Mouse (Mus musculus) adrenal gland, postnatal 25 days (tissue): ENCODE results near the gene Eef2. TPM values are rescaled to one million over a fixed set of nuclear protein-coding genes. Genes with fewer than 3 reads are reported as not detected.
"Not testable (repeated sequence)": the region's sequence is repeated elsewhere in the genome, so short reads cannot be mapped to it uniquely, and the experiment has no call there.

ENCODE experiments used
- DNase-seq: peaks from one replicate; pipeline ENCODE4 v3.0.0; 2021; ENCODE audit warnings: mixed read lengths
- total RNA-seq: library from RNA; stranded (reverse); gene quantifications from 2 replicates; pipeline ENCODE4 v1.2.3, GENCODE M21; 2021

The Eef2 gene
- total RNA-seq, 1 experiment from 2014 or later = 1,572 TPM

- DNase-seq = no peak
These were observed 25.7 kb downstream of the Eef2 start, which contains the start of gene Nmrk2 for GRCm38 (mm10) chr10:81201807-81202758. Gene Nmrk2 (minus strand): TSS chr10:81202051.

DNA sequence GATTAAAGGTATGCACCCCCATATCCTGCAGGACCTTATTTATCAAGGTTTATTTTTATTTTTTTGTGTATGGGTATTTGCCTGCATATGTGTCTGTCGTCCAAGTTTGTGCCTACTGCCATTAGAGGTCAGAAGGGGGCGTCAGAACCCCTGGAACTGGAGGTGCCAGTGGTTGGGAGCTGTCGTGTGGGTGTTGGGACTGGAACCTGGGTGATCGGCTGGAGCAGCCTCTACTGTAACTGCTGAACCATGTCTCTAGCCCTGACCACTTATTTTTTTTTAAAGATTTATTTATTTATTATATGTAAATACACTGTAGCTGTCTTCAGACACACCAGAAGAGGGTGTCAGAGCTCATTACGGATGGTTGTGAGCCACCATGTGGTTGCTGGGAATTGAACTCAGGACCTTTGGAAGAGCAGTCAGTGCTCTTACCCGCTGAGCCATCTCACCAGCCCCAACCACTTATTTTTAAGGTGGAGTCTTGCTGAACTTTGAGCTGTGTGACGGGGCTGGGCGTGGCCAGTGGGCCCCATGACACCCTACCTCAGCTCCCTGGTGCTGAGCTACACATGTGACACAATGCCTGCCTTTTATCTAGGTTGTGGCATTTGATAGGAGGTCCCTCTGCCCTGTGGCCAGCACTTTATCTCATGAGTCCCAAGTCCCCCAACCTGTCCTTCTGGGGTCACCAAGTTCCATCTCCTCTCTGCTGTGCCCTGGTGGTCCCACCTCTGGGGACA lies 26.7 kb downstream of the Eef2 start:
- DNase-seq = no peak

DNA sequence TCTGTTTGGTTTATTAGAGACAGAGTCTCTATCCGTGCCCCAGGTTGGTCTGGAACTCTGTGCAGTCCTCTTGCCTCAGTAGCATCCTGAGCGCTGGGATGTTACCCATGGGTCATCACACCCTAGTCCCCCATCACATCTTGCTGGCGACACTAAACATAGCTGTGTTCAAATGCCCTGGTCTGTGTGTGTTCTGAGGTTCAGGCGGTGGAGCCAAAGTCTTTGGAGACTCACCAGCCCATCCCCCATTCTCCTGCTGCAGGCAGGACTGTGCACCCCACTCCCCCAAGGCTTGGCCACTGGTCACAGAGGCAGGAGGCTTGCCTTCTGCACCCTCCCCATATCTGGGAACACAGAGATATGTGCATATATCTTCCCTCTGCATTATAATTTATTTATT lies 27.7 kb downstream of the Eef2 start:
- DNase-seq = no peak

DNA sequence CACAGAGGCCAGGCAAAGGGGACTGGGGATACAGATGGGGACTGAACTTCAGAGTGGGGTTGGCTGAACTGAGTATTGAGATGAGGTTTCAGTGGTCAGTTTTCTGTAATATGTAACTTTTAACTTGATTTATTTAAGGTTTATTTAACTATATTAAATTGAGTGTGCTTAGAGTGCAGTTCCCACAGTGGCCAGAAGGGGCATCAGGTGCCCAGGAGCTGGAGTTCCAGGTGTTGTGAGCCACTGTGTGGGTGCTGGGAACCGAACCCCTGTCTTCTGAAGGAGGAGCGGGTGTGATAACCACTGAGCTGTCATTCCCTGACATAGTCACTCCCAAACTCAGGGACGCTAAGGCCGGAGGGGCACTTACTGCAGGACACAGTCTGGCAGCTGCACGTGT lies 33.7 kb downstream of the Eef2 start:
- DNase-seq = no peak

DNA sequence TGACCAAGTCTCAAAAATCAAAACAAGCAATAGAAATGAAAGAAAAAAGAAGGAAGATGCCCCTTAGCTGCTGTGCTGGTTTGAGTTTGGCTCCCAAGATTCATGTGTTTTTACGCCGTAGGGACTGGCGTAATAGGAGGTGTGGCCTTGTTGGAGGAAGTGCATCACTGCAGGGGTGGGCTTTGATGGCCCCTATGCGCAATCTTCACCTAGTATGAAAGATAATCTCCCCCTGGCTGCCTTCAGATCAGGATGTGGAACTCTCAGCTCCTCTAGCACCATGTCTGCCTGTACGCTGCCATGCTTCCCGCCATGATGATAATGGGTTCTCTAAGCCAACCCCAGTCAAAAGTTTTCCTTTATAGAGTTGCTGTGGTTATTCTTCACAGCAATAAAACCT lies 39.8 kb downstream of the Eef2 start:
- DNase-seq = no peak

- no peak for DNase-seq
These were observed 40.4 kb downstream of the Eef2 start for GRCm38 (mm10) chr10:81216810-81217209.

- DNase-seq = not testable (repeated sequence)
These were observed 40.8 kb downstream of the Eef2 start for GRCm38 (mm10) chr10:81217267-81217666.

GRCm38 (mm10) chr10:81217964-81218363 lies 41.5 kb downstream of the Eef2 start:
- DNase-seq = peak; percentile 73

- DNase-seq = no peak
These were observed 45.1 kb downstream of the Eef2 start for GRCm38 (mm10) chr10:81221402-81222015.

DNA sequence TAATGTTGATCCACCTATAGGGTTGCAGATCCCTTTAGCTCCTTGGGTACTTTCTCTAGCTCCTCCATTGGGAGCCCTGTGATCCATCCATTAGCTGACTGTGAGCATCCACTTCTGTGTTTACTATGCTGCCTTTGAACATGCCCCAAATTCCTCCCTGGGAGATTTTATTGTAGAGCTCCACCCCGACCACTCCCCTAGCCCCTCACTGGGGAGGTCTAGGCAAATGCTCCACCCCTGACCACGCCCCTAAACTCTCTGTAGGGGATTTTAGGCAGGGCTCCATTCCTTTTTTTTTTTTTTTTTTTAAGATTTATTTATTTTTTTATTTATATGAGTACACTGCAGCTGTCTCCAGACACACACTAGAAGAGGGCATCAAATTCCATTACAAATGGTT lies 47.3 kb downstream of the Eef2 start:
- DNase-seq = not testable (repeated sequence)

- DNase-seq = no peak
These were observed 53.5 kb downstream of the Eef2 start for GRCm38 (mm10) chr10:81229735-81230437.

DNA sequence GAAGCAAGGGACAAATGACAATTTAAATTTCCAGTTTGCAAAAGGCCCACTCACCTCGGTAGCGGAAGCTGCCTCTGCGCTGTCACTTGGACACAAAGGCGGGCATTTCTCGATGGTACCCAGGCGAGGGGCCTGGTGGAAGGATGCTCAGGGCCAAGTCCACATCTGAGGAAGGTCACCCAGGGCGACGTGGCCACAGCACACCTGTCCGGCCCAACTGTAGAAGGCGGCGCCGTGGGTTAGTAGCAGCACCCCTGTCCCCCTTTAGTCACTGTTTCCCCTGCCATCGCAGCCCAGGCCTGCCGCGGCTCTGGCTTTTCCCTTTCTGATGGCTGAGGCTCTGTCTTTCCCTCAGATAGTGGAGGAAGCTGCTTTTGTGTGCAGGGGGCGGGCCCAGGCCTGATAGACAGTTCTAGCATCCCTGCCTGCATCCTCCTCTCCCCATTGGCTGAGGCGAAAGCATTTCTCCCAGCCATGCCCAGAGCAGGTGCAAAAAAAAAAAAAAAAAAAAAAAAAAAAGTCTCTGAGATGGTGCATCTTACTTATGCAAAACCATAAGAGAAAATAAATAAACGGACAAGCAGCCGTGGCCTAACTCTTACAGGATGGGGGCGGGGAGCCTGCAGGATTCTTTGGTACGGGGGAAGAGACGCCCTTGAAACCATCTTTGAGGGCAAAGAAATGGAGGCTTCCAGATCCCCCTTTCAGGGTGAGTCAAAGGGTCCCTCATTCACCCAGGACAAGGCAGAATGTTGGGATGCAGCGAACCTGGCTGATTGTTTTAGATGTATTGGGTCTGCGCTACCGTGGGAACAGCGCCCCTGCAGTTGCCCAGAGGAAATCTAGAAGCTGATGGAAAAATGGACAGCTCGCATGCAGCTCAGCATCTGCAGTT lies 54.3 kb downstream of the Eef2 start, which contains the start of gene Atcay:
Gene Atcay, minus strand, starts transcription at position 396 of the 895 bp plus-strand sequence.
- no peak for DNase-seq

- DNase-seq = no peak
These were observed 55.0 kb downstream of the Eef2 start for GRCm38 (mm10) chr10:81231436-81231835.

Other genes with a start within 250 kb of the Eef2 start
- gene Gadd45b, start 246.6 kb upstream of the Eef2 start, total RNA-seq = 15.3 and 15.4 TPM in 2 replicates
- 4.5 and 7.8 TPM in 2 replicates for gene Gng7, start 161.7 kb upstream of the Eef2 start, total RNA-seq
- 1.9 and 2.9 TPM in 2 replicates for gene Diras1, start 151.0 kb upstream of the Eef2 start, total RNA-seq
- 45.1 and 80.7 TPM in 2 replicates for gene Slc39a3, start 139.2 kb upstream of the Eef2 start, total RNA-seq
- gene Sgta, start 116.5 kb upstream of the Eef2 start, total RNA-seq = 198 and 223 TPM in 2 replicates
- gene Thop1, start 106.6 kb upstream of the Eef2 start, total RNA-seq = 54.3 and 80.2 TPM in 2 replicates
- gene Creb3l3, start 77.8 kb upstream of the Eef2 start, total RNA-seq = 1.6 and 2.7 TPM in 2 replicates
- gene Map2k2, start 70.7 kb upstream of the Eef2 start, total RNA-seq = 182 and 184 TPM in 2 replicates
- 72.8 and 96.8 TPM in 2 replicates for gene Zbtb7a, start 41.4 kb upstream of the Eef2 start, total RNA-seq
- gene Pias4, start 8.7 kb upstream of the Eef2 start, total RNA-seq = 33.1 and 36.9 TPM in 2 replicates
- gene Dapk3, start 6.4 kb downstream of the Eef2 start, total RNA-seq = 70.8 and 76.5 TPM in 2 replicates
- gene 4930442H23Rik, start 7.2 kb downstream of the Eef2 start, total RNA-seq = not detected in 2 replicates
- gene Nmrk2, start 25.4 kb downstream of the Eef2 start, total RNA-seq = not detected in 2 replicates
- gene Atcay, start 54.2 kb downstream of the Eef2 start, total RNA-seq = 1.0 and 2.8 TPM in 2 replicates
- 14.0 and 22.3 TPM in 2 replicates for gene Zfr2, start 56.5 kb downstream of the Eef2 start, total RNA-seq
- gene Matk, start 76.3 kb downstream of the Eef2 start, total RNA-seq = 0.82 and 1.4 TPM in 2 replicates
- gene Mrpl54, start 90.3 kb downstream of the Eef2 start, total RNA-seq = 116 and 128 TPM in 2 replicates
- gene Apba3, start 90.3 kb downstream of the Eef2 start, total RNA-seq = 70.4 and 110 TPM in 2 replicates
- 0.18 TPM in 1 of 2 replicates, not detected in the other for gene Tjp3, start 115.0 kb downstream of the Eef2 start, total RNA-seq
- 44.6 and 51.8 TPM in 2 replicates for gene Pip5k1c, start 116.3 kb downstream of the Eef2 start, total RNA-seq
- 44.0 and 45.7 TPM in 2 replicates for gene Cactin, start 144.5 kb downstream of the Eef2 start, total RNA-seq
- gene Tbxa2r, start 152.1 kb downstream of the Eef2 start, total RNA-seq = 65.7 and 69.5 TPM in 2 replicates
- gene Gipc3, start 166.6 kb downstream of the Eef2 start, total RNA-seq = 4.5 and 4.7 TPM in 2 replicates
- 102 and 111 TPM in 2 replicates for gene Hmg20b, start 173.8 kb downstream of the Eef2 start, total RNA-seq
- 14.3 and 21.6 TPM in 2 replicates for gene Mfsd12, start 180.9 kb downstream of the Eef2 start, total RNA-seq
- 1.4 and 2.4 TPM in 2 replicates for gene 4930404N11Rik, start 189.2 kb downstream of the Eef2 start, total RNA-seq
- gene Fzr1, start 201.9 kb downstream of the Eef2 start, total RNA-seq = 49.3 and 51.6 TPM in 2 replicates
- 48.4 and 52.7 TPM in 2 replicates for gene Dohh, start 207.8 kb downstream of the Eef2 start, total RNA-seq
- gene Gm48551, start 207.8 kb downstream of the Eef2 start, total RNA-seq = 1.7 TPM in 2 replicates
- 1.5 TPM in 1 of 2 replicates, not detected in the other for gene Gm48552, start 212.4 kb downstream of the Eef2 start, total RNA-seq
- 1.4 TPM in 1 of 2 replicates, not detected in the other for gene Smim24, start 216.4 kb downstream of the Eef2 start, total RNA-seq